Mouse (Mus musculus) 3T3-L1 (cell line): Measurements from ENCODE around the gene Ptprcap.

Source experiments
- DNase-seq: peaks from one replicate; pipeline ENCODE4 v3.0.0-alpha.2; 2015; ENCODE audit warnings: low read depth, low spot score

Ptprcap gene

GRCm38 (mm10) chr19:4194021-4194724, 40.8 kb downstream of the Ptprcap start:
- DNase-seq, result peak; percentile 52

DNA sequence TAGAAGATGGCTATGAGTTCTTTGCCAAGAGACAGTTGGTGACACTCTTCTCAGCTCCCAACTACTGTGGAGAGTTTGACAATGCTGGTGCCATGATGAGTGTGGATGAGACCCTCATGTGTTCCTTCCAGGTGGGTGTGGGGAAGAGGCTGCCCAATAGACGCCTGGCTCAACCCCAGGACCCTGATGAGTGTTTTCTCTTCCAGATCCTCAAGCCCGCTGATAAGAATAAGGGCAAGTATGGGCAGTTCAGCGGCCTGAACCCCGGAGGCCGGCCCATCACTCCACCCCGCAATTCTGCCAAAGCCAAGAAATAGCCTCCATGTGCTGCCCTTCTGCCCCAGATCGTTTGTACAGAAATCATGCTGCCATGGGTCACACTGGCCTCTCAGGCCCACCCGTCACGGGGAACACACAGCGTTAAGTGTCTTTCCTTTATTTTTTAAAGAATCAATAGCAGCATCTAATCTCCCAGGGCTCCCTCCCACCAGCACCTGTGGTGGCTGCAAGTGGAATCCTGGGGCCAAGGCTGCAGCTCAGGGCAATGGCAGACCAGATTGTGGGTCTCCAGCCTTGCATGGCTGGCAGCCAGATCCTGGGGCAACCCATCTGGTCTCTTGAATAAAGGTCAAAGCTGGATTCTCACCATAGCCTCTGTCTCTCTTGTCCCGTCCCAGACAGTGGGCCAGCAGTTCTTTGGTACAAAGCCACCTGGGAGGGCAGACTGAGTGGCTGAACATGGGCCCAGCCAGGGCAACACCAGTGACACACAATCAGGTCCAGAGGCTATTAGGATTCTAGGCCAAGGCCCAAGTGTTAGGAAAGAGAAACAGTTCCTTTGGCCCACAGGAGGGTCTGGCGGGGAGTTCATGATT, 41.6 kb downstream of the Ptprcap start:
- DNase-seq, result no peak

DNA sequence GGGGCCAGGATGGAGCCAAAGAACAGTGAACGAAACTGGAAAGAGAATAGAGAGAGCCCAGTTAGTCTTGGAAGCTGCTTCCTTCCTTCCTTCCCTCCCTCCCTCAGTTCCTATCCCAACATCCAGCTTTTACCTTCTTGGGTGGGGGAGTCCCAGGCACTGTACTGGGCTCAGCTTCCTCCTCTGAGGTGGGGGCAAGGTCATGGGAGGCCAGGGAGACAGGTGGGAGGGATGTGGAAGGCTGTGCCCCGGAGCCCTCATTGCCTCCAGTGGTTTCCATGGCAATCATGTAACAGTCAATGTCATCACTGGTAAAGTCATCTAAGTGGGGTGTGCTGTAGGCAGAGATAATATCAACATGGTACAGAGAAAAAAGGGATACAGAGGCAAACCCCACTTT, 42.6 kb downstream of the Ptprcap start:
- DNase-seq, result no peak

DNA sequence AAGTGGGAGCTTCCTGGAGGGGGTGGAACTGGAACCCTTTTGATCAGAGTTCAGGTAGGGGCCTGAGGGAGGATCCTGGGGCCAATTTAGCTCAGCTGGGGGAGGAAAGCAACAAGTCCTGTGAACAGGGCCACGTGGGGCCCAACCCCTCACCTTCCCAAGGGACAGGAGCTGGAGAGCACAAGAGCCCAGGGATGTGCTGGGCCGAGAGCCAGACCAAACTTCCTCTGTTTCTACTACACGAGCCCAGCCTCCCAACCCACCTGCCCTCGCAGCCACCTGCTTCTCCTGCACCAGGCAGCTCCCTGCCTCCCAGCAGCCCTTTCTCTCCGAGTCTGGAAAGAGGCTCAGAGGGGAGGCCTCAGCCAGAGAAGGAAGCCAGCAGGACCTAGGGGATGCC, 43.1 kb downstream of the Ptprcap start:
- peak; percentile 69 for DNase-seq

- no peak for DNase-seq
Measured at GRCm38 (mm10) chr19:4197180-4197579, 43.8 kb downstream of the Ptprcap start.

DNA sequence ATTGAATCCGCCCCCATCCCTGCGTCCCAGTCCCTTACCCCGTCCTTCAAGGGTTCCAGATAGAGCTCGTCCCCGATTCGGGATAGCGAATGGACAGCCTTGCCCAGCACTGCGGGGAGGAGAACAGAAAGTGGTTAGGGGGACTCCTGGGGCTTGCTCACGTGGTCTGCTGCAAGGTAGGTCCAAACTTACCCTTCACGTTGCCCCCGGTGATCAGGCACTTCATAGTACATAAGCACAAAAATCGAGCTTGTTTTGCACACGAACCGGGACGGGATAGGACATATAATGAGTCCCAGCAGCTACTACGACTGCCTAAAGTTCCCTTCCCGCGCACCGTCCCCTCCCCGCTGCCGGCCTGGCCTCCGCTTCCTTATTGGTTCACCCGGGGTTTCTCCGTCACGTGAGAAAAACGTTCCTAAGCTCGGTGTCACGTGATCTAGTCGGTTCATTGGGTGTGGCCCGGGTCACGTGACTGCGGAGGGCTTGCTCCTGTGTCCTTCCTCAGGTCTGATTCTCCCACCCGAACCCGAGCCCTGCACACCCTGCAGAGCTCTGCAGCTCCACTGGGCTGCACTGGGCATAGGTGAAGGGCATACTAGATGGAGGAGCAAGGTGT, 48.0 kb downstream of the Ptprcap start, which contains the start of gene Rad9a:
TSS of gene Rad9a (minus strand) at position 372 of the 619 bp plus-strand sequence.
- DNase-seq, result peak; percentile 100

GRCm38 (mm10) chr19:4202149-4202548, 48.7 kb downstream of the Ptprcap start:
- no peak for DNase-seq

GRCm38 (mm10) chr19:4203148-4203547, 49.7 kb downstream of the Ptprcap start:
- peak; percentile 39 for DNase-seq

GRCm38 (mm10) chr19:4203604-4204326, 50.4 kb downstream of the Ptprcap start:
- no peak for DNase-seq

DNA sequence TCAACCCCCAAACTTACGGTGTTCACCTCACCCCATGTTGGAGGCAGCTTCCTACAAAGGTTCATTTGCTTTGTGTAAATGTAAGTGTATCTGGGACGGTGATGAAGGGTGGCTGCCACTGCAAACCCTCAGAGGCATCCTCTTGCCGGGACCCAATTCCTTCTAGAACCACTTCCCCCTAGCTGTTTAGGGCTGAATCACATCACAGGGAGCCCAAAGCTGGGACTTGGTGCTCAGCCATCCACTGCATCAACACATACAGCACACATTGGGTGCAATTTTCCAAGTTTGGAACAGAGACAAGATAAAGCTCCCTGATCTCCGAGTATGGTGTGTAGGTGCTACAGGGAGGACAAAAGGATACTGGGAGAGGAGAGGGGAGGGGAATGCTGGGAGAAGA, 51.5 kb downstream of the Ptprcap start:
- no peak for DNase-seq
